Mouse (Mus musculus) neural tube, embryonic 12.5 days (tissue): ENCODE measurements around the gene Ppp1r3d. TPM values are rescaled to one million over a fixed set of nuclear protein-coding genes. Genes with fewer than 3 reads are reported as not detected.
A peak's percentile ranks its signal among the peaks of the same experiment; 100 is the strongest.

Source experiments
- ATAC-seq: fragments of 200-750 bp; cut with Nextera tagmentation; 2 replicates; pipeline ENCODE4 v1.8.0; 2017; ENCODE audit warnings: low read depth, mild to moderate bottlenecking, moderate TSS enrichment, moderate library complexity; ENCODE audit not compliant: low FRiP score
- H3K27ac ChIP-seq: fragments of 300-500 bp; sonication (generic); 2 replicates; pipeline ENCODE4 v1.5.1; 2016
- H3K27me3 ChIP-seq: fragments of 300-500 bp; sonication (generic); replicated peaks from 2 replicates; pipeline ENCODE4 v1.6.1; 2016; ENCODE audit warnings: mild to moderate bottlenecking
- H3K36me3 ChIP-seq: fragments of 300-500 bp; sonication (generic); 2 replicates; pipeline ENCODE4 v1.6.1; 2016; ENCODE audit warnings: mild to moderate bottlenecking
- H3K4me1 ChIP-seq: fragments of 300-500 bp; sonication (generic); 2 replicates; pipeline ENCODE4 v1.6.1; 2016
- H3K4me2 ChIP-seq: fragments of 300-500 bp; sonication (generic); replicated peaks from 2 replicates; pipeline ENCODE4 v1.6.1; 2016; ENCODE audit warnings: mild to moderate bottlenecking
- H3K4me3 ChIP-seq: fragments of 300-500 bp; sonication (generic); 2 replicates; pipeline ENCODE4 v1.5.1; 2016
- H3K9ac ChIP-seq: fragments of 300-500 bp; sonication (generic); 2 replicates; pipeline ENCODE4 v1.6.1; 2016; ENCODE audit warnings: mild to moderate bottlenecking
- H3K9me3 ChIP-seq: fragments of 300-500 bp; sonication (generic); 2 replicates; pipeline ENCODE4 v1.6.1; 2016; ENCODE audit warnings: mild to moderate bottlenecking
- WGBS: fragments of 180-500 bp; shearing (Covaris S2); methylation state at CpG from one replicate; pipeline ENCODE4 v1.1.7; 2016; 5-methylcytosine and 5-hydroxymethylcytosine counted together
- polyA plus RNA-seq: library from polyadenylated mRNA; unstranded; fragments of >200 nt; fragmentation: Nextera tagmentation; extraction: Ambion mirVana; gene quantifications from 2 replicates; pipeline ENCODE4 v1.2.1, GENCODE M21; 2016

Ppp1r3d gene
- polyA plus RNA-seq, 1 experiment from 2014 or later = 4.3 TPM

- Histone ChIP-seq H3K27ac (no peak overlapping the region), H3K9me3 (no peaks in the 10 kb centered on the region), H3K4me3 (no peak overlapping the region), H3K27me3 (no peaks in the 10 kb centered on the region), H3K36me3 (no peaks in the 10 kb centered on the region), H3K4me1 (no peaks in the 10 kb centered on the region), H3K4me2 (no peak overlapping the region), H3K9ac (no peak overlapping the region)
- no peak for ATAC-seq
- WGBS = 91% methylated on average over 4 of the region's 4 CpGs
These were observed 14.4 kb upstream of the Ppp1r3d start for GRCm38 (mm10) chr2:178428676-178429075.

- Histone ChIP-seq H3K4me2 (no peak overlapping the region), H3K4me3 (no peak overlapping the region), H3K9me3 (no peaks in the 10 kb centered on the region), H3K4me1 (no peaks in the 10 kb centered on the region), H3K27me3 (no peaks in the 10 kb centered on the region), H3K27ac (no peak overlapping the region), H3K36me3 (no peaks in the 10 kb centered on the region), H3K9ac (no peak overlapping the region)
- ATAC-seq = no peak
- WGBS = 78% methylated on average over 9 of the region's 9 CpGs
These were observed 13.9 kb upstream of the Ppp1r3d start for GRCm38 (mm10) chr2:178428183-178428582.

GRCm38 (mm10) chr2:178427181-178427580 is 12.9 kb upstream of the Ppp1r3d start:
- Histone ChIP-seq H3K27ac (no peak overlapping the region), H3K4me3 (no peak overlapping the region), H3K27me3 (no peaks in the 10 kb centered on the region), H3K4me1 (peaks cover 5% of the 10 kb centered on the region), H3K36me3 (no peaks in the 10 kb centered on the region), H3K4me2 (no peak overlapping the region), H3K9me3 (no peaks in the 10 kb centered on the region), H3K9ac (no peak overlapping the region)
- WGBS = 84% methylated on average over 5 of the region's 5 CpGs
- no peak for ATAC-seq

- Histone ChIP-seq H3K4me2 (no peak overlapping the region), H3K4me1 (peaks cover 6% of the 10 kb centered on the region), H3K9ac (no peak overlapping the region), H3K27ac (no peak overlapping the region), H3K36me3 (no peaks in the 10 kb centered on the region), H3K4me3 (no peak overlapping the region), H3K9me3 (no peaks in the 10 kb centered on the region), H3K27me3 (no peaks in the 10 kb centered on the region)
- no peak; the same call in 1 of the 2 replicates for ATAC-seq
- 52% methylated on average over 4 of the region's 4 CpGs for WGBS
These were observed 12.0 kb upstream of the Ppp1r3d start for GRCm38 (mm10) chr2:178426229-178426628.

GRCm38 (mm10) chr2:178423223-178423622 is 9.0 kb upstream of the Ppp1r3d start:
- Histone ChIP-seq H3K4me2 (no peak overlapping the region), H3K9me3 (no peaks in the 10 kb centered on the region), H3K9ac (no peak overlapping the region), H3K4me1 (peaks cover 10% of the 10 kb centered on the region), H3K27me3 (no peaks in the 10 kb centered on the region), H3K27ac (no peak overlapping the region), H3K36me3 (no peaks in the 10 kb centered on the region), H3K4me3 (no peak overlapping the region)
- ATAC-seq = no peak
- 79% methylated on average over 5 of the region's 5 CpGs for WGBS

GRCm38 (mm10) chr2:178422186-178422585 is 7.9 kb upstream of the Ppp1r3d start:
- no peak overlapping the region for H3K9ac ChIP-seq
- no peak overlapping the region for H3K4me3 ChIP-seq
- no peaks in the 10 kb centered on the region for H3K36me3 ChIP-seq
- no peak overlapping the region for H3K27ac ChIP-seq
- H3K9me3 ChIP-seq = no peaks in the 10 kb centered on the region
- ATAC-seq = no peak
- no peaks in the 10 kb centered on the region for H3K27me3 ChIP-seq
- H3K4me2 ChIP-seq = no peak overlapping the region
- 44% methylated on average over 3 of the region's 3 CpGs for WGBS
- H3K4me1 ChIP-seq = peaks cover 10% of the 10 kb centered on the region

- no peaks in the 10 kb centered on the region for H3K36me3 ChIP-seq
- WGBS = 52% methylated on average over 6 of the region's 6 CpGs
- no peaks in the 10 kb centered on the region for H3K9me3 ChIP-seq
- H3K4me1 ChIP-seq = peaks cover 10% of the 10 kb centered on the region
- no peaks in the 10 kb centered on the region for H3K27me3 ChIP-seq
- no peak overlapping the region for H3K4me2 ChIP-seq
- no peak overlapping the region for H3K27ac ChIP-seq
- H3K4me3 ChIP-seq = no peak overlapping the region
- no peak for ATAC-seq
- H3K9ac ChIP-seq = no peak overlapping the region
These were observed 7.3 kb upstream of the Ppp1r3d start for GRCm38 (mm10) chr2:178421603-178422002.

GRCm38 (mm10) chr2:178420576-178420975 is 6.3 kb upstream of the Ppp1r3d start:
- H3K4me3 ChIP-seq = no peak overlapping the region
- no peaks in the 10 kb centered on the region for H3K36me3 ChIP-seq
- H3K4me2 ChIP-seq = no peak overlapping the region
- ATAC-seq = no peak
- no peaks in the 10 kb centered on the region for H3K27me3 ChIP-seq
- WGBS = 85% methylated on average over 9 of the region's 9 CpGs
- H3K4me1 ChIP-seq = peaks cover 12% of the 10 kb centered on the region
- H3K9me3 ChIP-seq = no peaks in the 10 kb centered on the region
- H3K9ac ChIP-seq = no peak overlapping the region
- no peak overlapping the region for H3K27ac ChIP-seq

- Histone ChIP-seq H3K4me2 (no peak overlapping the region), H3K27me3 (peaks cover 14% of the 10 kb centered on the region), H3K9ac (no peak overlapping the region), H3K27ac (no peak overlapping the region), H3K4me3 (no peak overlapping the region), H3K4me1 (peaks cover 24% of the 10 kb centered on the region), H3K36me3 (no peaks in the 10 kb centered on the region), H3K9me3 (no peaks in the 10 kb centered on the region)
- ATAC-seq = no peak
- 62% methylated on average over 4 of the region's 4 CpGs for WGBS
These were observed 2.7 kb upstream of the Ppp1r3d start for GRCm38 (mm10) chr2:178416970-178417369.

- Histone ChIP-seq H3K36me3 (no peaks in the 10 kb centered on the region), H3K27me3 (peaks cover 14% of the 10 kb centered on the region), H3K4me3 (no peak overlapping the region), H3K4me2 (no peak overlapping the region), H3K9ac (no peak overlapping the region), H3K4me1 (peaks cover 24% of the 10 kb centered on the region), H3K9me3 (no peaks in the 10 kb centered on the region), H3K27ac (no peak overlapping the region)
- ATAC-seq = no peak
- WGBS = 80% methylated on average over 13 of the region's 13 CpGs
These were observed 2.2 kb upstream of the Ppp1r3d start for GRCm38 (mm10) chr2:178416427-178416826.

GRCm38 (mm10) chr2:178415150-178415448 is 827 bp upstream of the Ppp1r3d start:
- H3K4me3 ChIP-seq = peak overlapping the region; percentile 69
- H3K9ac ChIP-seq = peak overlapping the region; percentile 65; the same call in 1 of the 2 replicates

GRCm38 (mm10) chr2:178413481-178414260 is 601 bp downstream of the Ppp1r3d start:
- Histone ChIP-seq H3K27ac (no peak overlapping the region), H3K4me1 (peaks cover 21% of the 10 kb centered on the region), H3K9ac (peak overlapping the region; percentile 65), H3K27me3 (peaks cover 14% of the 10 kb centered on the region), H3K4me3 (peak overlapping the region; percentile 69), H3K36me3 (no peaks in the 10 kb centered on the region), H3K4me2 (peak overlapping the region; percentile 97), H3K9me3 (no peaks in the 10 kb centered on the region)
- peak; percentile 3; the same call in 1 of the 2 replicates for ATAC-seq
- WGBS = 16% methylated on average over 75 of the region's 75 CpGs

More at GRCm38 (mm10) chr2:178415150-178415448, 827 bp upstream of the Ppp1r3d start:
- 0 out of 2 replicates have a peak overlapping the region, but pooled peaks have one; percentile 42 for H3K27ac ChIP-seq
- no peaks in the 10 kb centered on the region for H3K36me3 ChIP-seq
- no peak; the same call in 1 of the 2 replicates for ATAC-seq
- peak overlapping the region; percentile 97 for H3K4me2 ChIP-seq
- peaks cover 21% of the 10 kb centered on the region for H3K4me1 ChIP-seq
- peaks cover 14% of the 10 kb centered on the region for H3K27me3 ChIP-seq
- 29% methylated on average over 3 of the region's 3 CpGs for WGBS
- no peaks in the 10 kb centered on the region for H3K9me3 ChIP-seq

- Histone ChIP-seq H3K9me3 (no peaks in the 10 kb centered on the region), H3K4me1 (peaks cover 21% of the 10 kb centered on the region), H3K4me3 (no peak overlapping the region)
These were observed 1.2 kb downstream of the Ppp1r3d start for GRCm38 (mm10) chr2:178413081-178413480.

More at GRCm38 (mm10) chr2:178413081-178413480, 1.2 kb downstream of the Ppp1r3d start:
- no peak for ATAC-seq
- WGBS = 65% methylated on average over 13 of the region's 13 CpGs
- Histone ChIP-seq H3K9ac (no peak overlapping the region), H3K27ac (no peak overlapping the region), H3K4me2 (peak overlapping the region; percentile 97), H3K27me3 (peaks cover 14% of the 10 kb centered on the region), H3K36me3 (no peaks in the 10 kb centered on the region)
